Mouse (Mus musculus) ES-Bruce4 (cell line): ENCODE data around the gene Rem1. TPM values are rescaled to one million over a fixed set of nuclear protein-coding genes. Genes with fewer than 3 reads are reported as not detected.

Experiments
- H3K27ac ChIP-seq: 2 replicates; pipeline ENCODE4 v1.5.1; 2012; ENCODE audit warnings: low read length, inconsistent platforms; ENCODE audit not compliant: insufficient read depth
- H3K27me3 ChIP-seq: 2 replicates; pipeline ENCODE4 v1.6.1; 2012; ENCODE audit warnings: mild to moderate bottlenecking, low read length, inconsistent platforms; ENCODE audit not compliant: control insufficient read depth, poor library complexity, insufficient read depth, severe bottlenecking
- H3K36me3 ChIP-seq: 2 replicates; pipeline ENCODE4 v1.6.1; 2012; ENCODE audit warnings: inconsistent platforms, mild to moderate bottlenecking, low read length, moderate library complexity; ENCODE audit not compliant: control insufficient read depth, poor library complexity, insufficient read depth, severe bottlenecking
- H3K4me1 ChIP-seq: one replicate; pipeline ENCODE4 v1.8.1; 2011; ENCODE audit warnings: low read length; ENCODE audit not compliant: control insufficient read depth, insufficient read depth
- H3K4me3 ChIP-seq: 2 replicates; pipeline ENCODE4 v1.5.1; 2011; ENCODE audit warnings: low read depth, mild to moderate bottlenecking, low read length
- H3K9ac ChIP-seq: 2 replicates; pipeline ENCODE4 v1.6.1; 2012; ENCODE audit warnings: low read depth, mild to moderate bottlenecking, inconsistent platforms; ENCODE audit not compliant: poor library complexity, severe bottlenecking
- H3K9me3 ChIP-seq: replicated peaks from 2 replicates; pipeline ENCODE4 v1.6.1; 2012; ENCODE audit warnings: mild to moderate bottlenecking, low read length, inconsistent platforms; ENCODE audit not compliant: control insufficient read depth, poor library complexity, insufficient read depth, severe bottlenecking
- CTCF ChIP-seq: IDR thresholded peaks from one replicate; pipeline ENCODE4 v1.8.1; 2011; ENCODE audit warnings: low read depth, low read length
- EP300 ChIP-seq: IDR thresholded peaks from 2 replicates; pipeline ENCODE4 v1.6.1; 2011; ENCODE audit warnings: low read depth, low read length; ENCODE audit not compliant: insufficient read depth
- POLR2A ChIP-seq: IDR thresholded peaks from one replicate; pipeline ENCODE4 v1.8.1; 2011; ENCODE audit warnings: low read length; ENCODE audit not compliant: insufficient read depth
- polyA plus RNA-seq: library from polyadenylated mRNA; stranded (reverse); fragments of >200 nt; gene quantifications from 2 replicates; pipeline ENCODE4 v1.2.4, GENCODE M21; 2011; ENCODE audit warnings: low read depth; ENCODE audit not compliant: missing spikeins, insufficient read depth, insufficient read length

Gene Rem1
- polyA plus RNA-seq, 1 experiment = 1.2 TPM

DNA sequence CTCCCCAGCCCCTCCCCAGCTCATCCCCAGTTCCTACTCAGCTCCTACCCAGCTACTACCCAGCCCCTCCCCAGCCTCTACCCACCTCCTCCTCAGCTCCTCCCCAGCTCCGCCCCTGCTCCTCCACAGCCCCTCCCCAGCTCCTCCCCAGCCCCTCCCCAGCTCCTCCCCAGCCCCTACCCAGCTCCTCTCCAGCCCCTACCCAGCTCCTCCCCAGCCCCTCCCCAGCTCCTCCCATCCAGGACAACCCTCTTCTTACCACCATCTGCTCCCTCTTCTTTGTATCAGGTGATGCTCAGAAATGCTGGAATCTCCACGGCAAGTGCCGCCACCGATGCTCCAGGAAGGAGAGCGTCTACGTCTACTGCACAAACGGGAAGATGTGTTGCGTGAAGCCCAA, 14.6 kb upstream of the Rem1 start:
- TF ChIP-seq POLR2A = no peak
- no peak for TF ChIP-seq EP300
- no peak for TF ChIP-seq CTCF
- no peaks in the 10 kb centered on the region for H3K9me3 ChIP-seq
- H3K27ac ChIP-seq = no peak overlapping the region
- H3K4me1 ChIP-seq = no peaks in the 10 kb centered on the region
- no peak overlapping the region for H3K9ac ChIP-seq
- 0 out of 2 replicates have a peak overlapping the region, but pooled peaks have one; percentile 9 for H3K4me3 ChIP-seq
- no peaks in the 10 kb centered on the region for H3K27me3 ChIP-seq
- no peaks in the 10 kb centered on the region for H3K36me3 ChIP-seq

DNA sequence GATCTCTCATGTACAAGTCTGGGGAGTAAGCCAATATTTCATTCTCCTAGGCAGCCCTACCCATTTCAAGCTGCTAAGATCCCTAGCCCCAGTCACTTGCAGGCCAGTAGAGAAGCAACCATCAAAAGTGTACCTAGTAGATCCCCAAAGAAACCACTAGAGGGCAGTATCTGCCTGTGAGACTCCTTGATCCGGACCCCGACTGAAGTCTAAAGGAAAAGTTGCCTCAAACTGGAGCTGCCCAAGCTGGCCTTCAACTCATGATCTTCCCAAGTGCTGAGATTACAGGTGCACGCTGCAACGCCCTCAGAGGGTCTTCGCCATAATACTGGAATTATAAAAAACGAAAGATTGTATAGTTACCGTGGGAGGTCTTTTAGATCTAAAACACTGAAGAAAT, 11.2 kb upstream of the Rem1 start:
- no peaks in the 10 kb centered on the region for H3K9me3 ChIP-seq
- no peak for TF ChIP-seq POLR2A
- no peak for TF ChIP-seq EP300
- peak; percentile 63 for TF ChIP-seq CTCF
- no peak overlapping the region for H3K9ac ChIP-seq
- no peaks in the 10 kb centered on the region for H3K27me3 ChIP-seq
- no peaks in the 10 kb centered on the region for H3K4me1 ChIP-seq
- H3K27ac ChIP-seq = no peak overlapping the region
- H3K4me3 ChIP-seq = no peak overlapping the region
- no peaks in the 10 kb centered on the region for H3K36me3 ChIP-seq

DNA sequence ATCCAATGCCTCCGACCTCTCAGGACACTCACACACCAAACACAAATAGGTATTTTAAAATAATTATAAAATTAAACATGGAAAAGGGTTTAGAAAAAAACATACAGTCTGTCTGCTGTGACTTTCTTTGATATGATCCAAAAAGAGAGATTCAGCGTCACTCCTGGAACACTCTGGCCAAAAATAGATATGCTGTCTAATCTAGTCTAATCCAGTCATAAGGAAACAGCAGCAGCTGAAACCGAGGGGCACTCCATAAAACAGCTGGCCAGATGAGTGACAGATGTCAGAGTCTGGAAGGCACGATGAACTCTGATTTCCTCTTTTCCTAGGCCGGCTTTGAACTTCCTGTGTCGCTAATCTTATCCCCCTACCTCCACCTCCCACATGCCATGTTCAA, 10.3 kb upstream of the Rem1 start:
- no peak overlapping the region for H3K27ac ChIP-seq
- no peaks in the 10 kb centered on the region for H3K27me3 ChIP-seq
- TF ChIP-seq POLR2A (no peak), CTCF (no peak), EP300 (no peak)
- H3K4me3 ChIP-seq = no peak overlapping the region
- H3K9me3 ChIP-seq = no peaks in the 10 kb centered on the region
- no peaks in the 10 kb centered on the region for H3K4me1 ChIP-seq
- H3K9ac ChIP-seq = no peak overlapping the region
- no peaks in the 10 kb centered on the region for H3K36me3 ChIP-seq

DNA sequence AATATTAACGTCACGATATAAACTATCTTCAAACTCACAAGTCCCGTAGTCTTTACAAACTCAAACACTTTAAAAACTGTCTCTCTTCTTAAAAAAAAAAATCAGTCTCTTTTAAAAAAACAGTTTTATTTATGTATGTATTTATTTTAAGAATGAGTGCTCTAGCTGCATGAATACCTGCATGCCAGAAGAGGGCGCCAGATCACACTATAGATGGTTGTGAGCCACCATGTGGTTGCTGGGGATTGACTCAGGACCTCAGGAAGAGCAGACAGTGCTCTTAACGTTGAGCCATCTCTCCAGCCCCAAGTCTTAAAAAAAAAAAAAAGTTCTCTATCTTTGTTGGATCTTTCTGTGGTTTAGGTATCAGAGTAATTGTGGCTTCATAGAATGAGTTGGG, 9.4 kb upstream of the Rem1 start:
- TF ChIP-seq EP300 = no peak
- TF ChIP-seq CTCF = peak; percentile 61
- Histone ChIP-seq H3K36me3 (no peaks in the 10 kb centered on the region), H3K4me1 (no peaks in the 10 kb centered on the region), H3K4me3 (no peak overlapping the region), H3K9ac (no peak overlapping the region), H3K9me3 (no peaks in the 10 kb centered on the region), H3K27me3 (no peaks in the 10 kb centered on the region), H3K27ac (no peak overlapping the region)

DNA sequence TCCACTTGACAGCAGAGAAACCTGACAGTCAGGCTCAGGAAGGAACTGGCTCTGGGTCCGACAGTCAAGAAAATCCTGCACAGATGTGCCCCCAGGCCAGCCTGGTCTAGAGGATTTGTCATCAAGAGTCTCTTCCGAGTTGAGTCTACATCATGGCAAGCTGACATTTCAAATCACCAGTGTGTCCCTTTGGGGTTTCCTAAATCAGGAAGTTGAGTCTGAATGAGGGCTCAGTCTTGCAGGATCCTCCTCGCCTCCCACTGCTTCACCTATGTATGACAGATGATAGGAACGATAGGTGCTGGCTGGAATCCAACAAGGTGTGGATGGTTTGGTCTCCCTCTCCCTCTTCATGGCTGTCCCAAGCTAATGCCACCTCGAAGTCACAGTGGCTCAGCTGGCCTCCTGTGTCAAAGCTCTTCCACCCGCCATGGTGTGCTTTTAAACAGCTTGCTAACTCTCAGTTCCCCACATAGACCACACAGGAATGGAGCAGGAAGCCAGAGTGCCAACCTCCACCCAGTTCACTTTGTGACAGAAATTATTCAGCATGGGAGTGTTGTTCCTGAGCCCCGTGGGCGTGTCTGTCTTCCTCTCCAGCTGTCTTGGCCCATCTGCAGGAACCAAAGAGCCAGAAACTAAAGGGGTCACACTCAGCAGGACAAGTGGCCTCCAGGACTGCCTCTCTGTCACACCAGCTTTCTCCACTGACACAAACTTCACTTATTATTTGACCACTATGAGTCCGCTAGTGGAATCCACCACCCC, 6.2 kb upstream of the Rem1 start:
- Histone ChIP-seq H3K4me3 (no peak overlapping the region), H3K27me3 (no peaks in the 10 kb centered on the region), H3K27ac (no peak overlapping the region), H3K4me1 (no peaks in the 10 kb centered on the region), H3K9me3 (no peaks in the 10 kb centered on the region), H3K36me3 (no peaks in the 10 kb centered on the region), H3K9ac (no peak overlapping the region)
- TF ChIP-seq POLR2A (no peak), CTCF (no peak)

DNA sequence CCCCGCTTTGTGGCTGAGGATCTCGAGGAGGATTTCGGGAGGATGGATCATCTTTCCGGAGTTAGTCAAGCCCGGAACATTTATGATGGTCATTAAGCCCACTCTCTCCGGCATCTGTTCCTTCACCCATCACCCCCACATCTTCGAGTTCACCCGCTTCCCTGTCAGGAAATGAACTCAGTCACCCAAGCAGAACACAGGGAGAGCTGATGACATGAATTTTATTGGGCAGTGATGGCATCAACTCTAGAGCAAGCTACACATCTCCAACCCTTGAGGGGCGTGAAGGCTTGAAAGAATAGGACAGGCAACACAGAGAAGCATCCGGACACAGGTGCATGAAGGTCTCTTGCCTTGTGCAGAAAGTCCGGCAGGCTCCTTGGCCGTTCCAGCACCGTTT, 4.6 kb upstream of the Rem1 start:
- H3K9me3 ChIP-seq = no peaks in the 10 kb centered on the region
- no peak overlapping the region for H3K9ac ChIP-seq
- no peaks in the 10 kb centered on the region for H3K4me1 ChIP-seq
- H3K27ac ChIP-seq = no peak overlapping the region
- no peaks in the 10 kb centered on the region for H3K27me3 ChIP-seq
- no peak overlapping the region for H3K4me3 ChIP-seq
- TF ChIP-seq CTCF (no peak), POLR2A (no peak), EP300 (no peak)
- H3K36me3 ChIP-seq = no peaks in the 10 kb centered on the region
